Mouse (Mus musculus) ovary, postnatal 36 days (tissue): ENCODE results near the gene Zbtb7a.
"Not testable (repeated sequence)": the region's sequence is repeated elsewhere in the genome, so short reads cannot be mapped to it uniquely, and the experiment has no call there.

Source experiments
- DNase-seq: peaks from one replicate; pipeline ENCODE4 v3.0.0; 2022; ENCODE audit warnings: low spot score, mixed read lengths

Gene Zbtb7a

DNA sequence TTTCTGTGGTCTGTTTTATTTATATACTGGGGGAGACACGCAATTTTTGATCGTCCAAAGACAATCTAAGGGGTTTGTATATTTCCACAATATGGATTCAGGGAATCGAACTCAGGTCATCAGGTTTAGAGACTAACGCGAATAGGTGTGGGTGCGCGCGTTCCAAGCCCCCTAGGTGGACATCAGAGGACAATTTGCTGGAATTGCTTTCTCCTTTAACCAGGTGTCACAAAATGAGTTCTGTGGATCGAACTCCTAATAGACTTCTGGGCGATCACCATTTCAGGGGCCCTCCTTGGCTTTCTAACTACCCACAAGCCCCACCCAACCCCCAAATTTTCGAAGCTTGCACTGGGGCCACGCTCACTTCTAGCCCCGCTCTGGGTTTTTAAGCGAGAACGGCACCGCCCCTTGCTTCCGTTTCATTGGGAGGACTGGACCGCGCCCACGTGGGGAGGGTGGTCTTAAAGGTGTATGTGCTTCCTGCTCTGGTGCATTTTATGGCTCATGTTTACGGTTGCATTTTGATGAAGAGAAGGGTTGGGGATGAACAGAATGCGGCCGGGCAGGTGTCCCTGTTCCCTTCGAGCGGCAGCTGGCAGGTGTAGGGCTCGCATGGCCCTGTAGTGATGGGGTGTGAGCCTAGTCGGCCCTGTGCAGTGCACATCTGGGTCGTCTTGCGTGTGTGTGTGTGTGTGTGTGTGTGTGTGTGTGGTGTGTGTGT is 33.7 kb downstream of the Zbtb7a start:
- DNase-seq = peak; percentile 83

DNA sequence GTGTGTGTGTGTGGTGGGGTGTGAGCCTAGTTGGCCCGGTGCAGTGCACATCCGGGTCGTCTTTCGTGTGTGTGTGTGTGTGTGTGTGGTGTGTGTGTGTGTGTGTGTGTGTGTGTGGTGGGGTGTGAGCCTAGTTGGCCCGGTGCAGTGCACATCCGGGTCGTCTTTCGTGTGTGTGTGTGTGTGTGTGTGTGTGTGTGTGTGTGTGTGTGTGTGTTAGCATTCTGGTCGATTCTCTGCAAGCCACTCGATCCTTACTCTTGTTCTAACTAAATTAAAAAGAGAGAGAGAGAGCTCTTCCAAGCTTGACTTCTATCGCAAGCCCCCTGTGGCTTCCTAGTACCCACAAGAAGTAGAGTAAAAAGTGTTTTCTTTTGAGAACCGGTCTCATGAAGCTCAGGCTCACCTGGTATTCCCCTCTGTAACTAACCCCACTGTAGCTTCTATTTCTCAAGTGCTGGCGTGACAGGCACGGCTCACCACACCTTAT is 34.4 kb downstream of the Zbtb7a start:
- not testable (repeated sequence) for DNase-seq

DNA sequence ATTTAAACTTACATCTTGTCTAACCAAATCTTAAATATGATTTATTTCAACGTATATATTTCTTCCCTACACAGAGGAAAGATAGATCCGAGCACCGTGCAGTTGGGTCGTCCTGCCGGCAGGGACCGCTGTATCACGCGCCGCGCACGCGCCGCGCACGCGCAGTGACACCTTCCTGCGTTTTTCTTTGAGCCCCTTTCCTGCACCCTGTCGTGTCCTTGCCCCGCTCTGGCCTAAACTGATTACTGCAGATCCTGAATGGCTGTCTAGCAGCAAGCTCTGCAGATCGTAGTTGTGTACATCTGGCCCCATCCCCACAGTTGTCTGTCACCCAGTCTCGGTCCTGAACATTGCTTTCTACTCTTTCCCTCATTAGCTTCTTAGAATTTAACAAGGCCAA is 38.1 kb downstream of the Zbtb7a start:
- DNase-seq = peak; percentile 83

DNA sequence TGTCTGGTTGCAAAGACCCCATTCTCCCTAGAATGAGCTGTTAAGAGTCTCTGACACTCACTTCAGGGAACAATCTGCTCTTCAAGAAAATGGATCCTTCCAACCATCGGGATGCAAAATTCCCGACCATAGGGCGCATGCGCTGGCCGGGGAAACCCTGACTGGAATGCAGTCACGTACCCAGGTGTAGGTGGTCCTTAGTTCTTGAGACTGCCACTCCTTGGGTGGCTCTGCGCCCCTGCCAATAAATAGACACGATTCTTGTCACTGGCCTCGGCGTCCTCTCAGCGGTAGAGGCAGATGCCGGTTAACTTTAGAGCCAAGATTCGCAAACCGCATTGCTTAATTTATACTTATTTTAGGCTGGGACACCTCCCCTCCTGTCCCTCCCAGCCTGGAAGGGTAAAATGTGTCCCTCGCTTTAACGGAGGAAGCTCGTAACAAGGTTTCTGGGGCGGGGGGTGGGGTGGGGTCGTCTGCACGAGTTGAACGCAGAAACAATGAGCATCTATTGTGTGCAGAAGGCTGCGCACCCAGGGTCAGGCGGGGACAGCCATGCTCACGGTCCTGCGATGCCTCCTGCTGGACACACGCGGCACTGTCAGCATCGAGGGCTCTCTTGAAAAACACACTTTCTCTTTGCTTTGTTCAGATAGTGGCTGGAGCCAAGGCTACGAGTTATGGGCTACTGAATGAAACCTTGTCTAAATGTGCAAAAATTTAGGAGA is 39.8 kb downstream of the Zbtb7a start:
- peak; percentile 87 for DNase-seq

DNA sequence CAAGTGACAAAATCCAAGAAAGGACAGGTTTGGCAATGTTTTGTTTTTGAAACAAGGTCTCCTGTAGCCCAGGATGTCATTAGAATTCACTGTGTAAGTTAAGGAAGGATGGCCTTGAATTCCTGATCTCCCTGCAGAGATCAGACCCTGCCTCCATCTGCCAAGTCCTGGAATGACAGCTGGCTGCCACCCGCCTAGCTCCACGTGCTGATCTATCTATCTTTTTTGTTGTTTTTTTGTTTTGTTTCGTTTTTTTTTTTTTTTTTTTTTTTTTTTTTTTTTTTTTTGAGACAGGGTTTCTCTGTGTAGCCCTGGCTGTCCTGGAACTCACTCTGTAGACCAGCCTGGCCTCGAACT is 40.3 kb downstream of the Zbtb7a start:
- not testable (repeated sequence) for DNase-seq

DNA sequence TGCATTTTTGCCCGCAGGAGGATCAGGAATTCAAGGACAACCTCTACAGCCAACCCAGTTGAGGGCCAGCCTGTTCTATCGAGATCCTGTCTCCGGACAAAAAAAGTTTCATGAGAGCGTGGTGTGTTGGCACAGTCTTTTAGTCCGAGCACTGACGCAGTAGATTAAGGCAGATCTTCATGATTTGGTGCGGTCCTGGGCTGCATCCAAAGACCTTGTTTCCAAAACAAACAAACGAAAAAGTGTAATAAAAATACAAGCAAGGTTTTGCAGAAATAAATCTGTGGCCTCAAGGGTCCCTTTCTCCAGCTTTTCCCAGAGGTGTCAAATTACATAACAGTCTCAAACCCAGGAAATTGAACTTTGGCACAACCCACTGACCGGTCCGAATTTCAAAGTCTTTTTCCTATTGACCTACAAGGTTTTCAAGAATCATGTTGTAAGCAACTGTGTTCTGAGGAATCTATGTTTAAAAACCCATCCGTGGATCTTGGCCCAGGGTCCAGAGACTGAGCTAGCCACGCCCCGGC is 41.0 kb downstream of the Zbtb7a start:
- DNase-seq = peak; percentile 48

DNA sequence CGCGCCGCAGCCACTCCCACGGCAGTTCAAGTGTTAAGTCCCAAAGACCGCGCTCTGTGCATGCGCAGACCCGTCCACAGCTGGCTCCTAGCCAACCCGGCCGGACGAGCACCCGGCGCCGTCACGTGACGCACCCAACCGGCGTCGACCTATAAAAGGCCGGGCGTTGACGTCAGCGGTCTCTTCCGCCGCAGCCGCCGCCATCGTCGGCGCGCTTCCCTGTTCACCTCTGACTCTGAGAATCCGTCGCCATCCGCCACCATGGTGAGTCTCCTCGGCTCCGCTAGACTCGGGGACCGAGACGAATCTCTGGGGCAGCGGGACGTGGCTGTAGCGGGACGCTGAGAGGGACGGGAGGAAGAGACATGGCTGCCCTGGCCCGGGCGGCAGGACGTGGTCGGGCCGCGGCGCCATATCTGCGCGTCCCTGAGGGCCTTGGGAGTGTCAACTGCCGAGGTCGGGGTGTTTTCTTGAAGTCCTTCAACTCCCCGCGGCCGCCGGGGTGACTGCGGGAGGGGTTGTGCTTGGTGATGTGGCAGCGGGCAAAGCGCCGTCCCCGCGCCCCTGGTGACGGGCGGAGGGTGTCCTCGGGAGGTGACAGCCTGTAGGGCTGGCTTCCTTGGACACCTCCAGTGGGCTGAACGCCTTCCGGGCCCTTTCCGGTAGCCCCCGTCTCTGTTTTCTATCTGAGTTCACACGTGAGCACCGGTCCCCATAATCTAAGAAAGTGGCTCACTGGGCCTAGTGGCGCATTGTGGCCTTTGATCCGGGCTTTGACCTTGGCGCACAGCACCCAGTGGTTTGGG is 41.6 kb downstream of the Zbtb7a start, which contains the start of gene Eef2:
Gene Eef2, plus strand, starts transcription at position 166 of the 806 bp plus-strand sequence.
- DNase-seq = peak; percentile 99

DNA sequence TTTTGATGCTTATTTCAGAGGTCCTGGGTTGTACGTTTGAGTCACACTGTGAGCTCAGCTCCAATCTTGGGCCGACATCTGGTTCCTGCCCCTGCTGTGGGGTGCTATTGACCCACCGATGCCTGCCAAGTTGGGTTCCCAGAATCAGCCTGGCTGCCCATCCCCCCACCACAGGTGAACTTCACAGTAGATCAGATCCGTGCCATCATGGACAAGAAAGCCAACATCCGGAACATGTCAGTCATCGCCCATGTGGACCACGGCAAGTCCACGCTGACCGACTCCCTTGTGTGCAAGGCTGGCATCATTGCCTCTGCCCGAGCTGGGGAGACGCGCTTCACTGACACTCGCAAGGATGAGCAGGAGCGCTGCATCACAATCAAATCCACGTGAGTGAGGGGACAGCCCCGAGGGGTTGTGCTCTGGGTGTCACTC is 42.5 kb downstream of the Zbtb7a start:
- no peak for DNase-seq

DNA sequence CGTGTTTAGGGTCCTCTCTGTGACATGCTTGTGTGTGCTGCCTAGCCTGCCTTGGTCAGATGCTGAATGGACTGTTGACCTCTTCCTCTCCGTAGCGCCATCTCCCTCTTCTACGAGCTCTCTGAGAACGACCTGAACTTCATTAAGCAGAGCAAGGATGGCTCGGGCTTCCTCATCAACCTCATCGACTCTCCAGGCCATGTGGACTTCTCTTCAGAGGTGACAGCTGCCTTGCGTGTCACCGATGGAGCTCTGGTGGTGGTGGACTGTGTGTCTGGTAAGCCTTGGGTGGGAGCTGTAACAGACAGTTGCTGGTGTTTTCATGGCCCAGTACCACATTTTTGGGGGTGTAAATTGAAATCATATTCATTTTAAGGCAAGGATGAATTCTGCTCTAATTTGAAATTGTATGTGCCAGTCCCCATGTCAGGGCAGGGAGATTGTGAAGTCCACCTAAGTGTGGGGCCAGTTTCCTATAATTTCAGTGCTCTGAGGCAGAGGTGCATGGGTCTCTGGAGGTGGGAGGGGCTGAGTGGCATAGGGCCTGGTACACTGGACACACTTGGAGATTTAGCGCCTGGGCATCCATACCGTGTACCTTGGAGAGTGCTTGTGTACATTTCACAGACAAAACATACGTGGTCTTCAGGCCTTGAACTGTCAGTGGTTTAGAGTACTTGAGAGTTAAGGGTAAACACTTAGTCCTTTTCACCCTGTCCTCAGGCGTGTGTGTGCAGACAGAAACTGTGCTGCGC is 43.1 kb downstream of the Zbtb7a start:
- no peak for DNase-seq

DNA sequence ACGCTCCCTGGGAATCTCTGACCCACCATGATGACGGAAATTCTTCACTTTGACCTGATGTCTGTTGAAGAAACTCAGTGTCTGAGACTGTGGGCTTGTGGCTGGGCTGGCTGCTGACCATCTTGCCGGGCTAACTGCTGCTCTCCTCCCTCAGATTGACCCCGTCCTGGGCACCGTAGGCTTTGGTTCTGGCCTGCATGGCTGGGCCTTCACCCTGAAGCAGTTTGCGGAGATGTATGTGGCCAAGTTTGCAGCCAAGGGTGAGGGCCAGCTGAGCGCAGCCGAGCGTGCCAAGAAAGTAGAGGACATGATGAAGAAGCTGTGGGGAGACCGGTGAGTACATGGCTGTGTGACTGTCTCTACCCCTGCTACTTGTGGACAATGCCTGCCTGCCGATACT is 43.9 kb downstream of the Zbtb7a start:
- no peak for DNase-seq

DNA sequence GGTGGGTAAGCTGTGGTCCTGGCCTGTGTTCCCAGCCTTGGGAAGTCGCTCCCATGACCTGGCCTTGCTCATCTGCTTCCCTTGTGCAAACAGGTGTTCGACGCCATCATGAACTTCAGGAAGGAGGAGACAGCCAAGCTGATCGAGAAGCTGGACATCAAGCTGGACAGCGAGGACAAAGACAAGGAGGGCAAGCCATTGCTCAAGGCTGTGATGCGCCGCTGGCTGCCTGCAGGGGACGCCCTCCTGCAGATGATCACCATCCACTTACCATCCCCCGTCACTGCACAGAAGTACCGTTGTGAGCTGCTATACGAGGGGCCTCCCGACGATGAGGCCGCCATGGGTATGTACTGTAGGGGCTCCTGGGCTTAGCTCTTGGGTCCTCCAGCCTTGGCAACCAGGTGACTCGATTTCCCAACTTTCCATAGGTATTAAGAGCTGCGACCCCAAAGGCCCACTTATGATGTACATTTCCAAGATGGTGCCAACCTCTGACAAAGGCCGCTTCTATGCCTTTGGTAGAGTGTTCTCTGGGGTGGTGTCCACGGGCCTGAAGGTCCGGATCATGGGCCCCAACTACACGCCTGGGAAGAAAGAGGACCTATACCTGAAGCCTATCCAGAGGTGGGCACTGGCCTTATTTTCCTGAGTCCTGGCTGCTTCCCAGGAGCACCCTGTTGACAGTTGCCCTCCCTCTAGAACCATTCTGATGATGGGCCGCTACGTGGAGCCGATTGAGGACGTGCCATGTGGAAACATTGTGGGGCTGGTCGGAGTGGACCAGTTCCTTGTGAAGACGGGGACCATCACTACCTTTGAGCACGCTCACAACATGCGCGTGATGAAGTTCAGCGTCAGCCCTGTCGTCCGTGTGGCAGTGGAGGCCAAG is 44.7 kb downstream of the Zbtb7a start:
- DNase-seq = no peak

DNA sequence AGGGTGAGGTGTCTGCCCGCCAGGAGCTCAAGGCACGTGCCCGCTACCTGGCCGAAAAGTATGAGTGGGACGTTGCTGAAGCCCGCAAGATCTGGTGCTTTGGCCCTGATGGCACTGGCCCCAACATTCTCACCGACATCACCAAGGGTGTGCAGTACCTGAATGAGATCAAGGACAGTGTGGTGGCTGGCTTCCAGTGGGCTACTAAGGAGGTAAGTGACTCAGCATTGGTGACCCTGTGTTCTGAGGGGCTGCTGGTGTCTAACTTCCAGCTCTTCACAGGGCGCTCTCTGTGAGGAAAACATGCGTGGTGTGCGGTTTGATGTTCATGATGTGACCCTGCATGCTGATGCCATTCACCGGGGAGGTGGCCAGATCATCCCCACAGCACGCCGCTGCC is 45.9 kb downstream of the Zbtb7a start:
- no peak for DNase-seq

DNA sequence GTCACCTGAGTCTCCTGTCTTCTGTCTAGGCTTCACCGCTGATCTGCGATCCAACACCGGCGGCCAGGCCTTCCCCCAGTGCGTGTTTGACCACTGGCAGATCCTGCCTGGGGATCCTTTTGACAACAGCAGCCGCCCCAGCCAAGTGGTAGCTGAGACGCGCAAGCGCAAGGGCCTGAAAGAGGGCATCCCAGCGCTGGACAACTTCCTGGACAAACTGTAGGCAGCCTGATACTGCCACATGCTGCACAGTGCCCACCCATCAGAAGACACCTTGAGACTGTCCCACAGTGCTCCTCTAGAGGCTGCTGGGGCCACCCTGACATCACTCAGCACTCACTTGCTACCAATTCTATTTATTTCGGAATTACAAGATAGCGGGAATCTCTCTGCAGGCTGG is 46.8 kb downstream of the Zbtb7a start:
- DNase-seq = not testable (repeated sequence)

DNA sequence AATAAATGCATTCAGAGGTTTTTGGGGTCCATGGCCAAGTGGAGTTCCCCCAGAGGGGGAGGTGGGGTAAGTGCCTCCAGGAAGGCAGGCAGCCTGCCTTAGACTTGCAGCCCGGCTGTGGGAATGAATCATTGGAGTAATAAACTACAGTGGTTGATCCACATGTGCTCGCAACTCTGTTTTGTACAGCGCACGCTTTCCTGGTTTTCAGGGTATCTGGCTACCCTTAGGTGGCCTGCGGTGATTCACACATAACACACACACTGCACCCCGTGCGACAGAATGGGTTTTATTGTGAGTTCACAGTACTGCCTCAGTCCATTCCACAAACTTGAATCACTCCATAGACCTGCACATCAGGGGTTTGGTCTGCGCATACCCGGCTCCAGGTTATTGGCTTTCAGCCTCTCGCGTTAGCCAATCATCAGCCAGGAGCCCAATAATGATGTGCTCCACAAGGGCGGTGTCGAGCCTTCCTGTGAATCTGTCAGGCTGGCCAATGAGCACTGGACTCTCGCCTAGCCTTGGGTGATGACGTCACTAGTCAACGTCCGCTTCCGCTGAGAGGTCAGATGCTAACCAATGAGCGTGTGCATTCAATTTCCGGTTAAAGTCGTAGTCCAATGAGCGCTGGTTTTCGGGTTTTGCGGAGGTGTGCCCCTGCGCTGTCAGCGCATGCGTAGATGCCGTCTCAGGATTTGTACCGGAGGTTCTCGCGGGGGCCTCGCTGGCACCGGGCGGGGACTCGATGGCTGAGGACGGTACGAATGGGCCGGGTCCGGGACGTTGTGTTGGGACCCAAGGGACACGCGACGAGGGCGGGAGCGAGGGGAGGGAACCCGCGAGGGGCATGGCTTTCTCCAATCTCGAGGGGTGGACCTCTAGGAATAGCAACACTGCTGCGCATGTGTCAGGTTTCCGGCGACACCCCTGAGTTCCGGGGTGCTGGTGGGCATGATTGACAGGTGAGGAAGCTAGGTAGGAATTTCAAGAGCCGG is 47.6 kb downstream of the Zbtb7a start, which contains the start of gene Dapk3:
Gene Dapk3, plus strand, starts transcription at position 670 of the 998 bp plus-strand sequence.
- DNase-seq = peak; percentile 91

DNA sequence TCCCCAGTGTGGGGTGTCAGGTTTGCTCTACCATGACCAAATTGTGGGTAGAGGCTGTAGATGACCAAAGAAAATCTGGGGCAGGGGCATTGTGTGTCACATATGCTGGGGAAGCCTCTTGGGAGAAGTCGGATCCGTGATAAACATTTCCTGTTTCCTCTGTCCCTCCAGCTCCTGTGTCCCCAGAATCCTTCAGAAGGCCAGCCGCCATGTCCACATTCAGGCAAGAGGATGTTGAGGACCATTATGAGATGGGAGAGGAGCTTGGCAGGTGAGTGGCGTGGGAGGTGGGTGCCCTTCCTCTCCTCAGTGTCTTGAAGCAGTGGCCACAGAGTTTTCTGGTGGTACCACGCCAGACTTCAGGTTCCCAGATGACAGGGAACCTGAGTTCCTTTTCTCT is 48.8 kb downstream of the Zbtb7a start, which contains the start of gene 4930442H23Rik:
Gene 4930442H23Rik, minus strand, starts transcription at position 45 of the 400 bp plus-strand sequence.
- no peak for DNase-seq

DNA sequence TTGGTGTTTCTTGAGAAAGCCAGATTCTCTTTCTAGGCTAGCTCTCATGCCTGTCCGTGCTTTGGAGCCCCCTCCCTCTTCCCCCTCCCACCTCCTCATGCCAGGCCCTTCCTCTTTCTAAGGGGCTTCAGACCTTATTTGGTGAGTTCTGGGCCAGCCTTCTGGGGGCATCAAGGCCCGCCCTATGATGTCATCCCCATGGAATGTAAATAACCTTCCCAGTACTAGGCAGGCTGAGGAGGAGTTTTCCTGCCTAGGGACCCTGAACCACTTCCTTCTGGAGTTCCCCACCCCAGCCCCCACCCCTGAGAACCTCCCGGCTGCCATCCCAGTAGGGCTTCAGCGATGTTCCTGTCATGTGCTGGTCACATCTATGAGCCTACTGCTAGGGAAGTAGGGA is 49.7 kb downstream of the Zbtb7a start:
- DNase-seq = no peak

DNA sequence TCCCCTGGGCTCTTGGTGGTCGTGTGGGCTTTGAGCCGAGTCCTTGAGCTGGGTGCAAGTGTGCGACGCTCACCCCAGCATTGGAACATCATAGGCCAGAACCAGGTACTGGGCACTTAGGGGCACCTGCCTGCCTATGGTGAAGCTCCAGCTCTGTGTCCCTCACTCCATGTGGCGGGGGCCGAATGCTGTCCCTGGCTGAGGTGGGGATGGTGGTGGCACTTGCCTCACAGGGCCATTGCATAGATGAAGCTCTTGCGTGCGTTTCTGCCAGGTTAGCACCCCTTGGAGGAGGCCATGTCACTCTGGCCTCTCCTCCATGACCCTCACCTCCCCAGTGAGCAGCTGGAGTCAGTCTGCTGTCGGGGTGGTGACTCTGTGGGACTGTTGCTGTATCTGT is 52.1 kb downstream of the Zbtb7a start:
- DNase-seq = no peak

DNA sequence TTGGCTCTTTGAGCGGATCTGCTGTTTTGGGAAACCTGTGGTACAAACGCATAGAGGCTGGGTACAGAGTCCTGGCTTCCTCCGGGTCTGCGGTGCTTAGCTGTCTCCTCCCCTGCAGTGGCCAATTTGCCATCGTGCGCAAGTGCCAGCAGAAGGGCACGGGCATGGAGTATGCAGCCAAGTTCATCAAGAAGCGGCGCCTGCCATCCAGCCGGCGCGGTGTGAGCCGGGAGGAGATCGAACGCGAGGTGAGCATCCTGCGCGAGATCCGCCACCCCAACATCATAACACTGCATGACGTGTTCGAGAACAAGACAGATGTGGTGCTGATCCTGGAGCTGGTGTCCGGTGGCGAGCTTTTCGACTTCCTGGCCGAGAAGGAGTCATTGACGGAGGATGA is 54.8 kb downstream of the Zbtb7a start:
- no peak for DNase-seq
